Mouse (Mus musculus) spleen, adult 18-20 months (tissue): Measurements from ENCODE around the gene Mst1r.

Experiments
- DNase-seq, 2 experiments: peaks; one replicate each; pipeline ENCODE4 v3.0.0; 2022; ENCODE audit warnings: mixed read lengths in 2 of 2

The Mst1r gene

DNA sequence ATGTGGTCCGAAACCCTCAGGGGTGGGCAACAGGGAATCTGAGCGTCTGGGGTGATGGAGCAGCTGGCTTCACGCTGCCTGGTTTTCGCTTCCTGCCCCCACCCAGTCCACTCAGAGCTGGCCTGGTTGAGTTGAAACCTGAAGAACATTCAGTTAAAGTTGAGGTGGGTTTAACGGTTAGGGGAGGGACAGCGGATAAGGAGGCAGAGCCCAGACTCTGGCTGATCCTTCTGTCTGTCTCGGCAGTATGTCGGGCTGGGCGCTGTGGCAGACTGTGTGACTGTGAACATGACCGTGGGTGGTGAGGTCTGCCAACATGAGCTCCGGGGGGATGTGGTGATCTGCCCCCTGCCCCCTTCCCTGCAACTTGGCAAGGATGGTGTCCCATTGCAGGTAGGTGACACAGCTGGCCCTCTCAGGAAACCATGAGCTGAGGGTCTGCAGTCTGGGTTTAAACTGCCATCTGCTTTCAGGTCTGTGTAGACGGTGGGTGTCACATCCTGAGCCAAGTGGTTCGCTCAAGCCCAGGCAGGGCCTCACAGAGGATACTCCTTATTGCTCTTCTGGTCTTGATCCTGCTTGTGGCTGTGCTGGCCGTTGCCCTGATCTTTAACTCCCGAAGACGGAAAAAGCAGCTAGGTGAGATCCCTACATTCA, 8.2 kb downstream of the Mst1r start:
- no peak for DNase-seq

DNA sequence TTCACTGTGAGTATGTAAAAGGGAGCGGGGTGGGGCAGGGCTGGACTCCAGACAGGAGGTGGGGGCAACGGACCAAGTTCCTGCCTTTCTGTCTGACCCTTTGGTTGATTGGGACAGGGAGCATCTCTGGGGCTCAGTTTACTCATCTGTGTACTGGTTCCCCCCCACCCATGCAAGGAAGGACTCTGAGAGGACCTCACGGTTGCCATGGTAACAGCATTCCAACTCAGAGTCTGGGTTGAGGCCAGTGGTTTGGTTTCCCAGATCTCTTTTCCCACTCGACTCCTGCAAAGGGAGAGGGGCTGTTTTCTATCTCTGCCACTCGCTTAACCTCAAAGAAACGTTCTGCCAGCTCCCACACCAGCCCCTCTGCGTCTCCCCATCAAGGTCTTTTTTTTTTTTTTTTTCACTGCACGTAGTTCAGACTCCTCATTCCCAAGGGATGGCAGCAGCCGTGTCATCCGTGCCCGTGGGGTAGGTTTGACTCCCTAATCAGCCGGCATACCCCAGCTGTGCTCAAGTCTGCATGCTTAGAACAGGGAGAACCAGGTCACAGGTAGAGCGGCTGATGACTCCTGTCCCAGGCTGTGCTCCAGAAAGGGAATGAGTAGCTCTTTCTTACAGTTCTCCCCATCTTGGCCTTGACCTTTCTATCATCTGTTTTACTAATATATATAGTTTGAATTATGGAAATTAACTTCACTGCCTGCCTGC, 11.4 kb downstream of the Mst1r start:
- DNase-seq = no peak

DNA sequence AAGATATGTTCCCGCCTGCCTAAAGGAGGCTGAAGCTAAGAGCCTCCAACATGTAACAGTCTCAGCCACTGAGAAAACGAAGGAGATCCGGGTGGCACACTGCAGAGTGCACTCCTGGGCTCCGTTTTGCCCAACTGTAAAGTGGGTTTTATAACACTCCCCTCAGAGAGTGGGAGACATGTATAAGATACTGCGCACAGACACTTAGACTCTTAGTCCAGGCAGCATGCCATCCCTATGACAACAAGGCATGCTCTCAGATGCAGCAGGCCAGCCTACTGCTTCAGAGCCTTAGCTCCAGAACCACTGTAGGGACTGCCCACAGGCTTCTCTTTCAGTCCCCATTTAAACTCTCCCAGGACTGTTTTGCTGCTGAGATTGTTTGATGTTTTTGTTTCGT, 12.2 kb downstream of the Mst1r start:
- no peak for DNase-seq

DNA sequence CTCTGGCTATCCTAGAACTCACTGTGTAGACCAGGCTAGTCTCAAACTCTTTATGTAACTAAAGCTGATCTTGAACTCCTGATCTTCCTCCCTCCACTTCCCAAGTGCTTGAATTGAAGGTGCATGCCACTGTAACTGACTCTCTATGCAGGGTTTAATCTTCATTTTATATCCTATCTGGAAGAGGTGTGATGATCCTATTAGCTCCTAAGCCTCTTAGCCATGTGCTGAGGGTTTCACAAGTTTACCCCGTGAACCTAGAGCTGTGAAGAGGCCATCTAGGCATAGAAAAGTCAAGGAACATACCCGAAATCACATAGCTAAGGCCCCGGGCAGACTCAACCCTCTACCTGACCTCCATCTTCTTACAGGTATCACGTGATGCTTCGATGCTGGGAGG, 12.8 kb downstream of the Mst1r start:
- DNase-seq = no peak

DNA sequence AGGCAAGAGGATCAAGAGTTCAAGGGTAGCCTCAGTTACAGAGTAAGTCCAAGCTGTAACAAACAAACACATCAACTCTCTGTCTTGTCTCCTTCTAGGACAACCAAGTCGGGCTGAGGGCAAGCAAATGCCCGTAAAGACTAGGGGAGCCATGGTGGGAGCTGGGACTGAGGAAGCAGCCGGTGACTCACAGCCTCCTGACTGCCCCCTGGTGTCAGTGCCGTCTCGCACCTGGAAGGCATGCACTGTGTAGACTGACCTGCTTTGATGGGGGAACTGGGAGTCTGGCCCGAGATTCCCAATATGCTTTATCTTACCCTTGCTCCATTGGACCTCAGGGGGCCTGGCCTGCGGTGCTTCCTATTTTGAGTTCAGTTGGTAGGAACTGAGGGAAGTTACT, 16.3 kb downstream of the Mst1r start:
- peak in 1 of 2 experiments; percentile 27 for DNase-seq

DNA sequence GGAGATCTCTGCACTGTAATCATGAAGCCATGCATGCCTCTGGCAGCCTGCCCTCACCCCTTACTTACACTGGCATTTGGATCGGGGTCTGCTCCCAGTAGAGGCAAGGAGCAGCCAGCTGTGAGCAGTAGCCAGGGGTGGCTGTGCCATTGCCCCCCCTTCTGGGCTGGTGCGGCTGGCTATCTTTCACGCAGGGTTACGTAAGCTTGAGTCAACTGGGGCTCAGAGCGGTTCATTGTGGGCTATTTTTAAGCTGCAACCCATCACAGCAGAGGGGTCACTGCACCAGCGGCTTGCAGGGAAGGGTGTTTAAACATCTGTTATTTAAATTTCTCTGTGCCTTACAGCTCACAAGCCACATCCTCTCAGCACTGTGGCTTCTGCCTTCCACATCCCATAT, 17.3 kb downstream of the Mst1r start:
- DNase-seq = no peak

DNA sequence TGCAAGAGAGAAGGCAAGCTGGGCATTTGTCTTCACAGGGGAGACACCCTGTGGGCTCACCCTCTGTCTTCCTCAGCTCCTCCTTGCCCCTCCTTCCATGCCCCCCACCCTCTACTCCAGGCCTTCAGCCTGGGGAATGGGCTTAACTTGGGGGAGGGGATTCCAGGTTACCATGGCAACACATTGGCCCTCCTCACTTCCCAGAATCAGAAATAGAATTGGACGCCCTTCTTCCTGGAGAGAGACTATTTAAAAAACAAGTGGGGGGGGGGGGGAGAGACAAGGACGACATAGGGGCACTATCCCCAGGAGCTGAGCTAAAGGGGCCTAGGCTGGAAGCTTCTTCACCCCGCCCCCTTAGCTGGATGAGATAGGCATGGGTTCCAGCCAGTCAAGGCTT, 18.6 kb downstream of the Mst1r start:
- DNase-seq = no peak

DNA sequence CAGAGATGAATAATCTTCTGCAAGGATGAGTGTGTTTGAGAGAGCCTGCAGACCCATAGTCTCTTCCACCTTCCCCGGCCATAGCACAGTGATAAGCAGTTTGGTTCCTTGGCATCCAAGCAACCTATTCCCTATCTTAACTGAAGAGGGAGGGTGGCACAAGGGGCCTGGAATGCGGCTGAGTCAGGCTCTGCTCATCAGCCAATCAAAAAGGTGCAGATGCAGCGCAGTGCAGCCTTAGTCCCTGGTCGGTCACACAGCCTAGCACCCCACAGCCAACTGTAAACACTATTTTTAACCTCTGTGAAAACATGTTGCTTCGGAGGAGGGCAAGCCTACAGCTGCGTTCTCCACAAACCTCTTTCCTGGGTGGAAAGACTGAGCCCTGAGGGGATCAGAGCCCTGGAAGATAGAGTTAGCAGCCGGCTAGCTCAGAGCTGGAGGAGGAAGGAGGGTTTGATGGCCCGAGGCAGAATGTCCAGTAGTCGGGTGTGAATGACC, 20.3 kb downstream of the Mst1r start:
- no peak for DNase-seq

DNA sequence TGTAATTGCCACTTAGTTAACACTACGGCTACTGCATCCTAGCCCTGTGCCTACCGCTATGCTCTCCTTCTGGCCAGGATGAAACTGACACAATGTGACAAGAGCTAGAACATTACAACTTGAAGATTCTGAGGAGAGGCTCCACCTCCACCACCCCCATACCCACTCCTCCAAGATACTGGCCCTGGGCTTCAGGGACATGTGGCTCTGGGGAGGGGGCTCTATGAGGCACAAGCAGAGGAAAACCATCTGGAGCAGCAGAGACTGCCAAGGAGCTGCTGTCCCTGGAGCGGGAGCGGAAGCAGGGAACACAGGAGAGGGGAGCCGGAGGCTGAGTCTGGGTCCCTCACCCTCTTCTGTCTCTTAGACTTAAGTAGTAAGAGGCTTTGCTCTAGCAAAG, 21.1 kb downstream of the Mst1r start:
- no peak for DNase-seq

DNA sequence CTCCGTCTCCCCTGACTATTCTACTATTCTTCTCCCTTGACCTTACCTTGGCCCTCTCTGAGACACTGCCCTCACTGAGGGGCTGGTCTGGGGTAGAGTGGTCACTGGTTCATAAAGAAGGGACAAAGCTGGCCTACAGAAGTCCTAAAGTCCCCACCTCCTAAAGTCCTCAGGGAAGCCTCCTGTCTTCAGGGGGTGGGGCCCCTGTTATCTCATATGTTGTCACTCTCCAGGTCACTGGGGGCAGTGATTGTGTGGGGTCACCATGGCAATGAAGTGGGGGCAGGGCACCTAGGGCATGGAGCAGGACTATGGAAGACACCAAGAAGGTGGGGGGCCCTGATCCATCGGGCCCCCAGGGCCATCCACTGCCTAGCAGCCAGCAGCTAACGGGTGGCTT, 21.5 kb downstream of the Mst1r start, which contains the start of gene Actl11:
Actl11 (plus strand) TSS at position 301 of the 400 bp plus-strand sequence.
- DNase-seq = no peak

DNA sequence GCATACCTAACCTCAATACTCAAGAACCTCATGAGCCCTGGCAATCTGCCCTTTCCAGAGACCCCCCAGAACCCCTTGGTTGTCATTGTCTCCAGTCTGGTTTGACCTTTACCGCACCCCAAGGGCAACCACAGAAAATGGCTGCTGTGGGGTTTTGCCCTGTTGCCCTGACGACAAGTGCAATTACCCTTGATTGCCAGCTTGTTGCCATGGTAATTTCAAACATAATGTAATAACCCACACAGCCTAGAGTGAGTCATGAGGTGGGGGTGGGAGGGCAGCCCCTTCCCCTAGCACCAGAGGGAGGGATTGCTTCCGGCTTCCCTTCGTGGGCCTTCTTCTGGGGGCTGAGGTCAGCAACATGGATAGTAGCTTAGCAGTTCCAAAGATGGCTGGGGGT, 25.5 kb downstream of the Mst1r start:
- no peak for DNase-seq

DNA sequence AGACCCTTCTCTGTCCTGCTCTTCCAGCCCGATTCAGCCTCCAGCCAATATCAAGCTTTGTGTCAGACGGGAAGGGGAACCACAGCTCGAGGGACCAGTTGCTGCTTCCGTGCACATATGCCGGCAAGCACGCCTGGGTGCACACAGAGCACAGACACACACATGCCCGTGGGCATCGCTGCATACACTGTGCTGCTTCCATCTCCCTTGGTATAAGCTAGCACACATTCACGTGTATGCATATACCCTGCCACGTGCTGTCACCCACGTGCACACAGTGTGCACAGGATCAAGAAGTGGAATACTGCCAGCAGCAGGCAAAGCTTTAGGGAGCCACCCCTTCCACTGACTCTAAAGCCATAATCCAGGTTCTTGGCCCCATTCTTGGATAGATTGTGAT, 27.5 kb downstream of the Mst1r start:
- no peak for DNase-seq

DNA sequence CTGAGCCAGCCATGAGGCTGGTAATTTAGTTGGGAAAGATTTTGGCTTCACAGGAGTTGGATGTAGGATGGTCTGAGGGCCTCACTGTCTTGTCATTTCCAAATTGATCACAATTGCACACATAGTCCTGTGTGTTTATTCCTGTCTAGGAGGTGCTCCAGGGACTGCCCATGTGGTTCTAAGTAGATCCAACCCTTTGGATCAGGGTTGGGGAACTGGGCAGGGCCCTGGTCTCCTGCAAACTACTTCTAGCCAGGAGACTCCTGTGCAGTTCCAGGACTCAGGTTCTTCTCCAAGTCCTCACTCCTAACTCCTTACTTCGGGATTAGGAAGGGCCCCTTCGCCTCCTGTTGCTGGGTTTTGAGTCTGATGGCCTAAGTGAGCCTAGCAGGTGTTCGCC, 28.7 kb downstream of the Mst1r start, which contains the start of gene Camkv:
Camkv (plus strand) TSS at position 301 of the 400 bp plus-strand sequence.
- DNase-seq = no peak

DNA sequence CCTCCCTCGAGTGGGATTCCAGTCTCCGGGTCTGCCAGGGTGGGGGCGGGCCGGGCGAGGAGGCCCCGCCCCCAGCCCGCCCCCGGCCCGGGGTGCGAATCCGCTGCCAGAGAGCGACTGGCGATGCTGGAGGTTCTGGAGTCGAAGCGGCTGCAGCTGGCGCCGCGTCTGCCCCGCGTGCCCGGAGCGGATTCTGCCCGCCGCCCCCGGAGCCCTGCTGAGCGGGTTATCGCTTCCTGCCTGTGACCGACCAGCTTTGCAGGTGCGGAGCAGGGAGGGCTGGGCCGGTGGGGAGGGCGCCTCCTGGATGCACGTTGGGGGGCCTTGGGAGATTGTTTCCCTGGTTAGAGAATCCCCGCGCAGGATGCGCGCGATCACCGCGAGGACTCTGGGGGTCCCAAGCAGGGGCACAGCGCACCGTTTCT, 29.1 kb downstream of the Mst1r start:
- peak in 1 of 2 experiments; percentile 22 for DNase-seq

DNA sequence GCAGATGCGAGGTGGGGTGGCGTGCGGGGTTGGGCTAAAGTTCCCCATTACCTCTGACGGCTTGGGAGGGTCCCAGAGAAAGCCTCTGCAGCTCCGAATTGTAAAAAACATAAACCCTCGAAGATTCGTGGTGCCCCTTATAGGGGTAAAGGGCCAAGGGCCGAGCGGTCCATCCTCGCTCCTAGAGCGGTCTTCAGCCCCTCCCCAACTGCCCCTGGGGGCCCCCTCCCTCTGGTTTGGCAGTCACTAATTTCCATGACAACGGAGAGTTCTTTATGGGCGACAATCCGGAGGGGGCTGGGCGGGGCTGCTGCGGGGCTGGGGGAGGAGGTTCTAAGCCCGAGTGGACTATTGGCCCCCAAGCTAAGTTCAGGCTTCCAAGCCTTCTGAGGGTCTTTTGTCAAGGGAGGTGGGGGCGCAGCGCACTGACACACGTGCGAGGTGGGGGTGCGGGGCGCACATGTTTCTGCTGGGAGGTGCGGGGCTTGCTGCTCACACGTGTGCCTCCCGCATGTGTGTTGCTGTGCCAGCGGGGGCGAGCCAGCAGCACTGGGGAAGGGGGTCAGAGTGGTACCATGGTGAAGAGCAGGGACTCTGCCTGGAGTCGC, 29.6 kb downstream of the Mst1r start:
- DNase-seq = no peak

DNA sequence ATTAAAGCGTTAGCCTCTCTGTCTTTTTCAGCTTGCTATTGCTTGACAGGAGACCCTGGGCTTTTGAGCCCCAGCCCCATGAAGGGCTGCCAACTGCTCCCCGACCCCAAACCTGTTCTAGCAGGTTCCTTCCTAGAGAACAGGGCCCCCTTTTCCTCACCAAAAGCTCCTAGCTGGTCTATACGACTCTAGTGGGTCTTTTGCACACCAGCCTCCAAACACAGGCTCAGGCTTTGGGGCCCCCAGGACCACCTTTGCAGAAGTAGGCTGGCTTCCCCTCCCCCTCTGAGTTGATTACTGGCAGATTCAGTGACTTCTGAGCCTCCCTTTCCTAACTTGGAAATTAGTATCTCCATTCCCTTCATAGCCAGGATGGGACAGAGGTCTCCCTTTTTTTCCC, 30.2 kb downstream of the Mst1r start:
- no peak for DNase-seq

DNA sequence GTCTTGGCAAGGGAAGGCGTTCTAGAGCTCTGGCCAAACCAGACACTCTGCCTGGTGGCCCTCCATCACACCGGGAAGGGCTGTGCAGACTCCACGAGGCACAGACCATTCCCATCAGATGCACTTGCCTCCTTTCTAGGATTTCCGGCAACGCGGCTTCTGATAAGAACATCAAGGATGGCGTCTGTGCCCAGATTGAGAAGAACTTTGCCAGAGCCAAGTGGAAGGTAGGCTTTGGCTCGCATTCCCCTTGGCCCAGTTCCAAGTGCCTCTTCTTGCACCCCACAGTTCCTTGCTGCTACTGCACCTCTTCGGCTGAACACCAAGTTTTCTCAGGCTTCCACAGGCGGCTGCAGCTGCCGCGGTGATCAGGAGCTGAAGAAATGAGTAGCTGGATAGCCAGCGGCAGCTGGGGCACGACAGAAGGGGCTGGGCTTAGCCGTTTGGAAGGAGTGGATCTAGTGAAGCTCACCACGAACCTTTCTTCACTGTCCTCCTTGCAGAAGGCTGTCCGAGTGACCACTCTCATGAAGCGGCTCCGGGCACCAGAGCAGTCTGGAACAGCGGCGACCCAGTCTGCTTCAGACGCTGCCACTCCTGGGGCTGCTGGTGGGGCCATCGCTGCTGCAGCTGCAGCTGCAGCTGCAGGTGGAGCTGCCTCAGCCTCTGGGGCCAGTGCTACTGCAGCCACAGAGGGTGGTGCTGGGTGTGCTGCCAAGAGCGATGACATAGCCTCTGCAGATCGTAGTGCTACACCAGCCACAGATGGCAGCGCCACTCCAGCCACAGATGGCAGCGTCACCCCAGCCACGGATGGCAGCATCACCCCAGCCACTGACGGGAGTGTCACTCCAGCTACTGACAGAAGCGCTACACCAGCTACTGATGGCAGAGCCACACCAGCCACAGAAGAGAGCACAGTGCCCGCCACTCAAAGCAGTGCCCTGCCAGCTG, 40.8 kb downstream of the Mst1r start:
- no peak for DNase-seq

DNA sequence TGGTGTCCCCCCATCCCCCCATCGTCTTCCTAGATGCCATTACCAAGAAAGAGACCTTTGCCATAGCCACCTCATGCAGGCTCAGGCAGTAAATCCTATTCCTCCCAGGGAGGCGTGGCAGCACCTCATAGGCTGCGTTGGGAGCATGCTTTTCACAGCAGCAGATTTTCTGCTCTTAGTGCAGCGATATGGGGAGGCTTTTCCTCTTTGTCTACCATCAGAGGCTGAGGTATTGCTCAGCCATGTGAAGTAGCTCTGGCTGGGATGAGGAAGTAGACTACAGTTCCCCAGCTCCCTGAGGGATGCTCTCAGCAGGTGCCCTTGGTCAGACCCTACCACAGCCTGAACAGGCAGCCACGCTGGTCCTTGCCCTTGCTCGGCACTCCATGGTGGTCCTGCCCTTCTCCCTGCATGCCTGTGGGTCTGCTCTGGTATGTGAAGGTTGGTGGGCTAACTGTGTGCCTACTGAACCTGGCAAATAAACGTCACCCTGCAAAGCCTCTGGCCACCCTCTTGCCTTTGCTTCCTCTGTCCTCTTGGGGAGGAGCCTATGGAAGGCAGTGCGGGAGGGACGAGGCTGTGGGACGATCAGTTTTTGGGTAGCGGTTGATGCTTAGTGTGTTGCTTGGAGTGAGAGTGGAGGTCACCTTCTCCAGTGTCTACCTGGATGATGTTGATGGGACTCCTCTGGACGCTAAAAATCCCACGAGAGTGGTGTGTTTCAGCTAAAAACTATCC, 42.7 kb downstream of the Mst1r start:
- DNase-seq = no peak

DNA sequence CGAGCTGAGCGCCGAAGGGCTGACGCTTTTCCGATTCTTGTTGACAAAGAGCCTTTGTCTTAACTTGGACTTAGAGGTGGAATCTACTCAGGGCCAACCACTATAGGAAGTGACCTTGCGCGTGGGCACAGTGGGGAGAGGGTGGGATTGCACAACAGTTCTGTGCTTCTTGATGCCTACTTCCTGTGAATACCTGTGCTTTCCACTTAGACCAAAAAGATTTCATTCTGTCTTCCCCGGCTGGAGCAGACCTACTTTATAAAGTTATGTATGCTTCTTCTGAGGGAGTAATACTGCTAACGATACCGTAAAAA, 43.2 kb downstream of the Mst1r start, which contains the start of gene Traip:
Traip (plus strand) TSS at position 215 of the 314 bp plus-strand sequence.
- DNase-seq = no peak

DNA sequence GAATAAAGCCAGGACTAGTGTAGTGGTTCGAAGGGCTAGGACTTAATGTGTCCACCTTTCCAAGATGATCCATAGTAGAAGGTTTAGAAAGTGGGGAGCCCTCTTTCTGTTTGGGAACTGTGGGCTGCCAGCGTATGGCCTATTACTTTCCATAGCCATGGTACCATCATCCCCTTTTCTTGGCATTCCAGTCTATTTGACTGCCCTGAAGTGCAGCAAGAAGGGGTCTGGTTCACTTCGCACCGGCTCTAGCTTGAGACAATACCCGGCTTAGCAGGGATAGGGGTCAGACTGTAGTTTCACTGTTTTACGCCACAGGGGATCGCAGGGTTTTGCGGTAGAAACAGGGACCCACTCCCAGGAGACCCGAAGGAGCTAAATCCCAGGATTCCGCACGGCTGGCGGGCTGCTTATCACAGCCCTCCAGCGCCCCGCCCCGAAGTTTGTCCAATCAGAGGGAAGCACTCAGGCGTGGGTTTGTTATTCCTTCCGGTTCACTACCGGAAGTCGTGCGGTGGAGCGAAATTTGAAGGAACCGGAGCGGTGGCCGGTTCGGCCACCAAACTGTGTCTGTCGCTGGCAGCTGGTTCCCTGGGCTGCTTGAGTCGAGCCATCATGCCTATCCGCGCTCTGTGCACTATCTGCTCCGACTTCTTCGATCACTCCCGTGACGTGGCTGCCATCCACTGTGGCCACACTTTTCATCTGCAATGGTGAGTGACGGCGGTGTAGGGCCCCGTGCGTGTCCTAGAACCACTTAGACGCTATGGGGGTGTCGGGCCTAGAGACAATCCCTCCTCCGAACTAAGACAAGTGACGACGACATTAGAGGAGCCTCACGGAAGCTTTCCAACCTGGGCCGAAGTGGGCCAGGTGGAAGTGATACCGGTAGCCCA, 44.0 kb downstream of the Mst1r start:
- DNase-seq = peak; percentile 72 to 82
